Mouse (Mus musculus) embryonic facial prominence, embryonic 12.5 days (tissue): ENCODE data around the gene Ctdspl. TPM values are rescaled to one million over a fixed set of nuclear protein-coding genes. Genes with fewer than 3 reads are reported as not detected.
A peak's percentile ranks its signal among the peaks of the same experiment; 100 is the strongest.

Experiments used
- ATAC-seq: fragments of 200-750 bp; cut with Nextera tagmentation; 2 replicates; pipeline ENCODE4 v1.8.0; 2017; ENCODE audit not compliant: insufficient number of reproducible peaks, insufficient read depth, low FRiP score, low TSS enrichment
- H3K27ac ChIP-seq: fragments of 300-500 bp; sonication (generic); 2 replicates; pipeline ENCODE4 v1.5.1; 2016; ENCODE audit warnings: mild to moderate bottlenecking
- H3K27me3 ChIP-seq: fragments of 300-500 bp; sonication (generic); 2 replicates; pipeline ENCODE4 v1.6.1; 2016; ENCODE audit warnings: mild to moderate bottlenecking, moderate library complexity
- H3K36me3 ChIP-seq: fragments of 300-500 bp; sonication (generic); 2 replicates; pipeline ENCODE4 v1.6.1; 2016; ENCODE audit warnings: mild to moderate bottlenecking
- H3K4me1 ChIP-seq: fragments of 300-500 bp; sonication (generic); 2 replicates; pipeline ENCODE4 v1.6.1; 2016
- H3K4me2 ChIP-seq: fragments of 300-500 bp; sonication (generic); replicated peaks from 2 replicates; pipeline ENCODE4 v1.6.1; 2016; ENCODE audit warnings: mild to moderate bottlenecking, moderate library complexity
- H3K4me3 ChIP-seq: fragments of 300-500 bp; sonication (generic); 2 replicates; pipeline ENCODE4 v1.5.1; 2016; ENCODE audit warnings: mild to moderate bottlenecking
- H3K9ac ChIP-seq: fragments of 300-500 bp; sonication (generic); 2 replicates; pipeline ENCODE4 v1.6.1; 2016; ENCODE audit warnings: mild to moderate bottlenecking, moderate library complexity
- H3K9me3 ChIP-seq: fragments of 300-500 bp; sonication (generic); 2 replicates; pipeline ENCODE4 v1.6.1; 2016; ENCODE audit warnings: mild to moderate bottlenecking, moderate library complexity
- WGBS: fragments of 180-500 bp; shearing (Covaris S2); methylation state at CpG from one replicate; pipeline ENCODE4 v1.1.7; 2016; 5-methylcytosine and 5-hydroxymethylcytosine counted together
- polyA plus RNA-seq: library from polyadenylated mRNA; unstranded; fragments of >200 nt; fragmentation: Nextera tagmentation; extraction: Ambion mirVana; gene quantifications from 2 replicates; pipeline ENCODE4 v1.2.1, GENCODE M21; 2016

Ctdspl gene
- polyA plus RNA-seq, 1 experiment from 2014 or later: 16.0 TPM

DNA sequence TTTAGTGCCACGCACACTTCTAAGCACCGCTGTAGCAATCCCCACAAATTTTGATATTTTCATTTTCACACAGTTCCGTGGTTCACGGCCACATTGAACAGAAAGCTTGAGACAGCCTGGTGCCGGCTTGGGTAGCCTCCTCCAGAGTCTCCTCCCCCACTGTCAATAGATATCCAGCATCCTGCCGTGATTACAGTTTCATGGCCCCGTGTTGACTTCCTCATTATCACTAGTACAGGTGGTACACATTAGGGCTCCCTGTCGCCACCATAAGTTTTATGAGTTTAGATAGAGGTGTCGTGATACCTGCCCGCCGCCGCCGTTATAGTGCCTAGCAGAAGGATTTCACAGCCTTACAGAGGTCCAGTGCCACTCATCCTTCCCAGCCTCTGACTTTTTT, 8.8 kb downstream of the Ctdspl start:
- H3K36me3 ChIP-seq: peaks cover 4% of the 10 kb centered on the region
- 75% methylated on average over 13 of the region's 13 CpGs for WGBS
- no peak overlapping the region for H3K27ac ChIP-seq
- ATAC-seq: no peak
- peaks cover 24% of the 10 kb centered on the region for H3K4me1 ChIP-seq
- H3K27me3 ChIP-seq: no peaks in the 10 kb centered on the region
- no peak overlapping the region for H3K9ac ChIP-seq
- H3K4me2 ChIP-seq: no peak overlapping the region
- no peak overlapping the region for H3K4me3 ChIP-seq
- no peaks in the 10 kb centered on the region for H3K9me3 ChIP-seq

GRCm38 (mm10) chr9:118936071-118936470, 9.8 kb downstream of the Ctdspl start:
- no peak overlapping the region for H3K4me2 ChIP-seq
- ATAC-seq: no peak
- 50% methylated on average over 12 of the region's 12 CpGs for WGBS
- peaks cover 24% of the 10 kb centered on the region for H3K4me1 ChIP-seq
- no peak overlapping the region for H3K4me3 ChIP-seq
- H3K27ac ChIP-seq: no peak overlapping the region
- H3K9me3 ChIP-seq: no peaks in the 10 kb centered on the region
- H3K9ac ChIP-seq: no peak overlapping the region
- H3K27me3 ChIP-seq: no peaks in the 10 kb centered on the region
- H3K36me3 ChIP-seq: no peaks in the 10 kb centered on the region; the same call in 1 of the 2 replicates

DNA sequence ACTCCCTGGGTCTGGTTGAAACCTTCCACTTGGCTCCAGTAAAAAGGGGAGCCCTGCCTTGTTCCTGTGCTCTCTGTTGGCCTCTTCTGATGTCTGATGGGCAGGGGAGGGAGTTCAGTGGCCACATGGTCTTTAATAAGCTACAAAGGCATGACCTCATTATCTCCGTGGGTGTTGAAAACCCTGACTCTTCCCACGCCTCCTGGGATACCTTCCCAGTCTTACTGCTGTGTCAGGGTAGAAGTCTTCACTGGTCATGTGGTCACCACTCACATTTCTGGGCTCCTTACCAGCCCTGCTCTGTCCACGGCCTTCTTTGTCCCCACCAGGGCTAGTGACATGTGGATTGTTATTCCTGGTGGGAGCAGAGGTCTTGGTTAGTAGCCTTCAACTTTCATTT, 11.3 kb downstream of the Ctdspl start:
- H3K4me3 ChIP-seq: no peak overlapping the region
- H3K27me3 ChIP-seq: no peaks in the 10 kb centered on the region
- no peak overlapping the region for H3K4me2 ChIP-seq
- no peaks in the 10 kb centered on the region; the same call in 1 of the 2 replicates for H3K36me3 ChIP-seq
- no peaks in the 10 kb centered on the region for H3K9me3 ChIP-seq
- 67% methylated on average over 3 of the region's 3 CpGs for WGBS
- H3K9ac ChIP-seq: no peak overlapping the region
- H3K27ac ChIP-seq: no peak overlapping the region
- ATAC-seq: peak; percentile 29; the same call in 1 of the 2 replicates
- peaks cover 24% of the 10 kb centered on the region for H3K4me1 ChIP-seq

GRCm38 (mm10) chr9:118939410-118939809, 13.2 kb downstream of the Ctdspl start:
- Histone ChIP-seq H3K4me3 (no peak overlapping the region), H3K9ac (no peak overlapping the region), H3K4me2 (no peak overlapping the region), H3K36me3 (peaks cover 3% of the 10 kb centered on the region; the same call in 1 of the 2 replicates), H3K4me1 (peaks cover 24% of the 10 kb centered on the region), H3K9me3 (no peaks in the 10 kb centered on the region), H3K27me3 (no peaks in the 10 kb centered on the region), H3K27ac (no peak overlapping the region)
- 21% methylated on average over 13 of the region's 13 CpGs for WGBS
- no peak for ATAC-seq

DNA sequence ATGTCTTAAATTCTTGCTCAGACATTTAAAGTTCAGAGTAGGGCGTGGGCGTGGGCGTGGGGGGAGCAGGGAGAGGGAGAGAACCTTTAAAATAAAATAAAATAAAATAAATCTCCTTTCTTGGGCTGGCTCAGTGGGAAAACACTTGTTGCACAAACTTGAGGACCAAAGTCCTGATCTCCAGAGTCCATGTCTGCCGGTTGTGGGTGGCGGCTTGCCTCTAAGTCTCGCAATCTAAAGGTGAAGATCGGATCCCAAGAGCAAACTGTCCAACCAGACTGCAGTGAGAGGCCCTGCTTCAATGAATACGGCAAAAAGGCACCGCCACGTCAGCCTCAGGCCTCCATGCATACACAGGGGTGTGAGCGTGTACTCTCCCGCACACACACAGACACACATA, 13.6 kb downstream of the Ctdspl start:
- Histone ChIP-seq H3K9ac (no peak overlapping the region), H3K27me3 (no peaks in the 10 kb centered on the region), H3K9me3 (no peaks in the 10 kb centered on the region), H3K27ac (no peak overlapping the region), H3K4me2 (no peak overlapping the region), H3K4me3 (no peak overlapping the region), H3K36me3 (0 out of 2 replicates have a peak, but pooled peaks cover 3% of the 10 kb centered on the region), H3K4me1 (peaks cover 20% of the 10 kb centered on the region)
- no peak for ATAC-seq
- 76% methylated on average over 12 of the region's 12 CpGs for WGBS

DNA sequence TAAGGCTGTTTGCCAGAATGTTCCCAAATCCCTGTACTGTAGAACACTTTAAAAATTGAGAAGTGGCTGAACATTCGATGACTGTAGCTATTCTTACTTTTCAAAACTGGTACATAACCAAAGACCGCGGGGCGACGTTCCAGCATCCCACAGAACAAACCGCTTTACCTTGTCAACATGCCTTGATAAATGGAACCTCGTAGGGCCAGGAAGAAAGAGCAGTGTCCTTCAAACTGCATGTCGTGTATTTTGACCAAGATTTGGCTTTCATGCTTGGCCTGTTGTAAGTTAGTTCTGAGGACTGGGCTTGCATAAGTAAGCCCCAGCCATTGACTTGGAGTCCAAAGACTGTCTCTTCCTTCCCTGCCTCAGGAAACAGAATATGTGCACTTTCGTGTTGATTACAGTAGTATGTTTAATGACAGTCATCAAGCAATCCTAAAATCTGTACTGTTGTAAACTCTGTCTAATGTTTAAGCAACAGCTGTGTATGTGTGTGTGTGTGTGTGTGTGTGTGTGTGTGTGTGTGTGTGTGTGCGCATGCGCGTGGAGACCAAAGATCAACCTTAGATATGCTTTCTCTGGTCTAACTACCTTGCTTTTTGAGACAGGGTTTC, 14.4 kb downstream of the Ctdspl start:
- H3K27ac ChIP-seq: no peak overlapping the region
- 0 out of 2 replicates have a peak, but pooled peaks cover 3% of the 10 kb centered on the region for H3K36me3 ChIP-seq
- no peaks in the 10 kb centered on the region for H3K27me3 ChIP-seq

GRCm38 (mm10) chr9:118942030-118942429, 15.8 kb downstream of the Ctdspl start:
- no peak overlapping the region for H3K27ac ChIP-seq
- peaks cover 12% of the 10 kb centered on the region for H3K4me1 ChIP-seq
- no peak overlapping the region for H3K4me3 ChIP-seq
- no peaks in the 10 kb centered on the region for H3K27me3 ChIP-seq
- H3K4me2 ChIP-seq: no peak overlapping the region
- H3K9ac ChIP-seq: no peak overlapping the region
- no peak for ATAC-seq
- H3K36me3 ChIP-seq: 0 out of 2 replicates have a peak, but pooled peaks cover 3% of the 10 kb centered on the region
- no peaks in the 10 kb centered on the region for H3K9me3 ChIP-seq
- 91% methylated on average over 4 of the region's 4 CpGs for WGBS

More for the DNA sequence above, 14.4 kb downstream of the Ctdspl start:
- Histone ChIP-seq H3K9ac (no peak overlapping the region), H3K4me3 (no peak overlapping the region), H3K4me2 (no peak overlapping the region), H3K9me3 (no peaks in the 10 kb centered on the region), H3K4me1 (peaks cover 17% of the 10 kb centered on the region)
- WGBS: 88% methylated on average over 12 of the region's 12 CpGs
- no peak for ATAC-seq

GRCm38 (mm10) chr9:118943941-118944340, 17.7 kb downstream of the Ctdspl start:
- Histone ChIP-seq H3K9ac (no peak overlapping the region), H3K27me3 (no peaks in the 10 kb centered on the region), H3K4me3 (no peak overlapping the region), H3K4me2 (no peak overlapping the region), H3K4me1 (peaks cover 14% of the 10 kb centered on the region), H3K9me3 (no peaks in the 10 kb centered on the region), H3K27ac (no peak overlapping the region), H3K36me3 (0 out of 2 replicates have a peak, but pooled peaks cover 3% of the 10 kb centered on the region)
- ATAC-seq: no peak
- WGBS: 64% methylated on average over 5 of the region's 5 CpGs

- ATAC-seq: no peak
- WGBS: 65% methylated on average over 12 of the region's 12 CpGs
- Histone ChIP-seq H3K27ac (no peak overlapping the region), H3K9me3 (no peaks in the 10 kb centered on the region), H3K4me2 (no peak overlapping the region), H3K27me3 (no peaks in the 10 kb centered on the region), H3K9ac (no peak overlapping the region), H3K4me1 (peaks cover 15% of the 10 kb centered on the region), H3K4me3 (no peak overlapping the region), H3K36me3 (0 out of 2 replicates have a peak, but pooled peaks cover 3% of the 10 kb centered on the region)
Measured at GRCm38 (mm10) chr9:118944388-118944787, 18.1 kb downstream of the Ctdspl start.

DNA sequence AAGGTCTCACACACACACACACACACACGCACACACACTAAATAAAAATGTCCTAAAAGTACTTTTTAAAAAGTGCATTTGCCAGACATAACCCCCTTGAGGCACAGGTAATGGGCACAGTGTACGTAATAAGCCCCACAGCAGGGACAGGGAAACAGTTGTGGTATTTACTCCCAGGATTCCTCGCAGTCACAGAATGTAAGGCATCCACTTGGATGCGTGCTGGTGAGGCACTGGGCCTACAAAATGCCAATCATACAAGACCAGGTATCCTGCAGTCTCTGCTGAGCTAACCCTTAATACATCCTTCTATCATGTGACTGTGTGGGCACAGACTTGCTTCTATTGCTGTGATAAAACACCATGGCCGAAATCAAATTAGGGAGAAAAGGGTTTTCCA, 22.2 kb downstream of the Ctdspl start:
- H3K9ac ChIP-seq: no peak overlapping the region
- WGBS: 78% methylated on average over 5 of the region's 5 CpGs
- peaks cover 19% of the 10 kb centered on the region; the same call in 1 of the 2 replicates for H3K4me1 ChIP-seq
- no peaks in the 10 kb centered on the region for H3K27me3 ChIP-seq
- H3K4me3 ChIP-seq: no peak overlapping the region
- no peaks in the 10 kb centered on the region for H3K9me3 ChIP-seq
- no peak overlapping the region for H3K27ac ChIP-seq
- H3K4me2 ChIP-seq: no peak overlapping the region
- ATAC-seq: no peak
- H3K36me3 ChIP-seq: no peaks in the 10 kb centered on the region

- H3K9me3 ChIP-seq: no peaks in the 10 kb centered on the region
- H3K9ac ChIP-seq: no peak overlapping the region
- WGBS: 87% methylated on average over 8 of the region's 8 CpGs
- no peaks in the 10 kb centered on the region for H3K36me3 ChIP-seq
- no peak overlapping the region for H3K27ac ChIP-seq
- no peaks in the 10 kb centered on the region for H3K27me3 ChIP-seq
- H3K4me3 ChIP-seq: no peak overlapping the region
- no peak for ATAC-seq
- H3K4me2 ChIP-seq: no peak overlapping the region
- H3K4me1 ChIP-seq: peaks cover 14% of the 10 kb centered on the region; the same call in 1 of the 2 replicates
Measured at GRCm38 (mm10) chr9:118949124-118949523, 22.9 kb downstream of the Ctdspl start.

DNA sequence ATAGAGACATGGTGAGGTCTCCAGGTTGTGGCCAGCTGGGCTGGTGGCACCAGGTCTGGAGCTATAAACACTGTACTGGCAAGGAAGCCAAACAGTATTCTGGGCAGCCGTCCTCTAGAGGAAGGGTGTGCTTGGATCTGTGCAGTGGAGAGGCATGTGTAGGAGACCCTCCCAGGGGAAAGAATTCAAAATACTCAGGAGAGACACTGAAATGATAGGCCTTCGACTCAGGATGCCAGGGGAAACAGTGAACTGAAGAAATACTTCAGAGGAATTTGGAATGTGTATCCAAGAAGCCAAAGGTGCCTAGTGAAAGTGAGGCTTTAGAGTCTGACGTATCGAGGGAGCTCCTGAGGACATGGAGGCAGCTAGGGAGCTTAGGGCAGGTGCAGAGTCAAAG, 23.4 kb downstream of the Ctdspl start:
- no peak overlapping the region for H3K4me2 ChIP-seq
- H3K27ac ChIP-seq: no peak overlapping the region
- 47% methylated on average over 4 of the region's 4 CpGs for WGBS
- no peak overlapping the region for H3K4me3 ChIP-seq
- peaks cover 12% of the 10 kb centered on the region; the same call in 1 of the 2 replicates for H3K4me1 ChIP-seq
- H3K27me3 ChIP-seq: no peaks in the 10 kb centered on the region
- no peaks in the 10 kb centered on the region for H3K9me3 ChIP-seq
- H3K36me3 ChIP-seq: no peaks in the 10 kb centered on the region
- no peak for ATAC-seq
- no peak overlapping the region for H3K9ac ChIP-seq
